Mouse (Mus musculus): ENCODE results near the gene Trp53tg5. TPM values are rescaled to one million over a fixed set of nuclear protein-coding genes. Genes with fewer than 3 reads are reported as not detected.

Gene Trp53tg5
- not detected for total RNA-seq (2022)

GRCm38 (mm10) chr2:164473624-164474023, at the start of gene Trp53tg5:
Gene Trp53tg5 (minus strand): TSS chr2:164473724.
- DNase-seq = no peak

GRCm38 (mm10) chr2:164522280-164522679, 48.8 kb upstream of the Trp53tg5 start:
- no peak for DNase-seq

GRCm38 (mm10) chr2:164521841-164522240, 48.3 kb upstream of the Trp53tg5 start:
- DNase-seq = no peak

- DNase-seq = peak; percentile 43
These were observed 47.3 kb upstream of the Trp53tg5 start for GRCm38 (mm10) chr2:164520782-164521181.

- no peak for DNase-seq
These were observed 45.6 kb upstream of the Trp53tg5 start for GRCm38 (mm10) chr2:164519171-164519526.

GRCm38 (mm10) chr2:164518266-164519170, 45.0 kb upstream of the Trp53tg5 start:
- no peak for DNase-seq

GRCm38 (mm10) chr2:164517485-164518221, 44.1 kb upstream of the Trp53tg5 start:
- DNase-seq = peak; percentile 34

- no peak for DNase-seq
These were observed 43.1 kb upstream of the Trp53tg5 start for GRCm38 (mm10) chr2:164516592-164516991.

- DNase-seq = no peak
These were observed 42.4 kb upstream of the Trp53tg5 start for GRCm38 (mm10) chr2:164515897-164516296.

GRCm38 (mm10) chr2:164514916-164515315, 41.4 kb upstream of the Trp53tg5 start:
- DNase-seq = no peak

GRCm38 (mm10) chr2:164513389-164513788, 39.9 kb upstream of the Trp53tg5 start:
- DNase-seq = peak; percentile 55

- DNase-seq = no peak
These were observed 38.8 kb upstream of the Trp53tg5 start for GRCm38 (mm10) chr2:164512121-164512909.

- no peak for DNase-seq
These were observed 37.2 kb upstream of the Trp53tg5 start for GRCm38 (mm10) chr2:164510621-164511190.

GRCm38 (mm10) chr2:164507811-164508210, 34.3 kb upstream of the Trp53tg5 start:
- DNase-seq = no peak

- DNase-seq = no peak
These were observed 32.3 kb upstream of the Trp53tg5 start for GRCm38 (mm10) chr2:164505619-164506347.

GRCm38 (mm10) chr2:164504919-164505318, 31.4 kb upstream of the Trp53tg5 start:
- no peak for DNase-seq

- peak; percentile 80 for DNase-seq
These were observed 27.0 kb upstream of the Trp53tg5 start for GRCm38 (mm10) chr2:164500511-164500910.

- DNase-seq = no peak
These were observed 25.8 kb upstream of the Trp53tg5 start for GRCm38 (mm10) chr2:164499317-164499716.

- no peak for DNase-seq
These were observed 24.3 kb upstream of the Trp53tg5 start for GRCm38 (mm10) chr2:164497691-164498268.

GRCm38 (mm10) chr2:164496847-164497690, 23.5 kb upstream of the Trp53tg5 start, which contains the start of gene Pigt:
Gene Pigt (plus strand): TSS chr2:164497520.
- DNase-seq = peak; percentile 82
